Mouse (Mus musculus) embryo, embryonic 10.5 days (tissue): Measurements from ENCODE around the gene Aagab.

Experiments used
- DNase-seq: peaks from one replicate; pipeline ENCODE4 v3.0.0-alpha.2; 2015; ENCODE audit warnings: low spot score

The Aagab gene

GRCm38 (mm10) chr9:63647581-63648519 lies 45.4 kb downstream of the Aagab start:
- DNase-seq = no peak

- no peak for DNase-seq
These were observed 46.1 kb downstream of the Aagab start for GRCm38 (mm10) chr9:63648520-63648918.

DNA sequence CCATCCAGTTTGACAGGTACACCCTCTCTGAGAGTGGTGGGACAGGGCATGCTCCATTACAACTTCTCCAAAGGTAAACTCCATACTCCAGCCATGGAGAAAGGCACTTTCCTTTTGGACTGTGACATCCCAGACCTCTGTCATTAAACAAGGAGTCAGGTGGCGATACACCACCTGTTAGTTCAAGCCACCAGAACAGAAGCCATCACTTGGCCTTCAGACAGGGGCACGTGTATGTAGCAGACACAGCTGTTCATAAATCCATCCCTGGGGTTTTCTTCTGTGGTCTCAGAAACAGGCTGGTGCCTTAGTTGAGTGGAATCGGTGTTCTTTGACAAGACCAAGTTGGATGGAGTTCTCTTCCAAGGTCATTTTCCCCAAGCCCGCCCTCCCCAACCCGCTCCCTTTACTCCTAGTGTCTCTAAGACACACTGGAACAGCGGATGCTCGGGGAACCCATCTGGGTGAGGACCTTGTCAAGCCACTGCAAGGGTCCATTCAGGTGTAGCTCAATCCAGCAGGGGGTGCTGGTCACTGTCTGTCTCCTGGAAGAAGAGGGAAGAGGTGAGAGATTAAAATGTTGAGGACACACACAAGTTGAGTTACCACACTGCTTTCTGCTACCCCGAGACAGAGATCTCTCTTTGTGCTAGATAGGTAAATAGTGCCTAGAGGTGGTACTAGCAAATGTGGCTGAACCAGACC lies 47.5 kb downstream of the Aagab start:
- DNase-seq = peak; percentile 31

- DNase-seq = no peak
These were observed 48.4 kb downstream of the Aagab start for GRCm38 (mm10) chr9:63650905-63651304.

DNA sequence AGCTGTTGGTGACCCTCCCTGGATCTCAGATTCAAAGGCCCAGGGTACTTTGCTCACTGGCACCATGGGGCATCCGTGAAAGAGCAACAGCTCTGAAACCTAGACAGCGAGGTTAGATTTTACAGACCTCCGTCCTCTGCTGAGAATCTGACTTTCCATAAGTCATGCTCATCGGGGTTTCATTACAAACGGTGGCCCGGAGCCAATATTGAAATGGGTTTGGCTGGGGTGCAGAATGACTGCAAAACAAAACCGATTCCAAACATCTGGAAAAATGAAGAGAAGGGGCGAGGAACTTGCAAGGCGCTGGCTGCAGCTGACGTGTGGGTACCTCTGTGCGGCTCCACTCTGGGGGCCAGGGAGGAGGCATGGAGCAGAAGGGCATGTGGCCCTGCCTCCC lies 49.1 kb downstream of the Aagab start:
- no peak for DNase-seq

DNA sequence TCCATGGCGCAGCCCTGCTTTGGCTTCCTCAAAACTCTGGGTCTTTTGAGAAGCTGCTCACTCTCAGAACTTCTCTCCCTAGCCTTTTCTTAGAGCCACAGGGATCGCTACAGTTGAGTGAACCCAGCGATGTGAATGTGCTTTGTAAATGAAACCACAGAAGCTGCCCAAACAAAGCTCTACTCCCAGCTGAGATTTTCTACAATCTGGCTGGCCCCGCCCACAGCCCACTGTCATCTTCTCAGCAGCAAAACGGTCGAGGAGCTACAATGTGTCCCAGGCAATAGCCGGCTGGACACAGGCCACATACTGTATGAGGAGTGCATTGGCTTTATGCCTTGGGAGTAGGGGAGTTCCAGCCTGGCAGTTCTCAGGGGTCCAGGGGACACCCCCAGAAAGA lies 51.2 kb downstream of the Aagab start:
- DNase-seq = peak; percentile 35

DNA sequence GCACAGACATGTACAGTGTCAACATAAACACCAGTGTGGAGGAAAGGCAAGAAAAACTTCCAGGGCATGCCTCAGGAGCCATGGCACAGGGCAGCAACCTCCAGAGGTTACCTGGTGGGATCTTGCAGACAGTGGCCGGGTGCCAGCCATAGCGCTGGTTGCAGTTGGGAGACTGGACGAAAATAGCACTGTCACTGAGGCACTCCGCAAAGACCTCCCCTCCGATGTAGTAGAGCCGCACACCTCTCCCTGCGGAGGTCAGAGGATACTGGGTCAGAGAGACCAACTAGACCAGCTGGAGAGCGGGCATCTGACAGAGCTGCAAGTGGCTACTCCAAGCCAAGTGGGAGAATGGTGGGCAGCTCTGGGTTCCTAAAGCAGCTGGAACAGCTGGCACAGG lies 52.1 kb downstream of the Aagab start:
- no peak for DNase-seq

DNA sequence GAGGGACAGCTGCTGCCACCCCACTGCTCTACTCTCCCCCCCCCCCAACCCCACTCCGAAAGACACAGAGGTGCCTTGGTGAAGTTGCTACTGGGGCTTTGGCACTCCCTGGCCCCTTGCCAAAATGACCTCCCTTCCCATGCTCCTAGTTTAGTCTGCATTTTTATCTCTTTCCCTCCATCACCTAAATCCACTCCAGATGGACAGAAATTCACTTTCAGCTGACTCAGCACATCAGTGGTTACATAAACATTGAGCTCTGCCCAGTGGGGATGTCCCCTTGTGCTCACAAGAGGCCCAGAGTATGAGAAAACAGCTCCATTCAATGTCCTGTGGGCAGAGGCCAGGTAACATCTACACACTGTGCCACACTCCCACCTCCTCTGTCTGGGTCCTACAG lies 52.6 kb downstream of the Aagab start:
- peak; percentile 35 for DNase-seq

- DNase-seq = no peak
These were observed 54.7 kb downstream of the Aagab start for GRCm38 (mm10) chr9:63657167-63657566.

- no peak for DNase-seq
These were observed 56.0 kb downstream of the Aagab start for GRCm38 (mm10) chr9:63658436-63658835.

DNA sequence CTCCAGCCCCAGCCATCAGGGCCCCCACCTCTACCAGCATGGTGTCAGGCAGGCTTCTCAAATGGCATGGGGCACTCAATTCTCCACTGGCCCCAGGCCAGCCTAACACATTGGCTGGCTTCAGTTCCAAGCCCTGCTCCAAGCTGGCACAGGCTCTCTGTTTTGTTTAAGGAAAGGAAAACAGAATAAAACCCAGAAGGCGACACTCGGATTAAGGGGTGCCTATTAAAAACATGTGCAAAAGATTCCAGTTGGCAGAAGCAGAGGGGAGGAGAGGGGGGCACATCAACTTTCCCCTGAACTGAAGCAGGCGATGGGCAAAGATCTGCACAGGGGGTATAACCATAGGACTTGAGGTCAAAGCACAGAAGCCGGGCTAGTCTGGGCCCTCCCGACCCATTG lies 56.5 kb downstream of the Aagab start:
- DNase-seq = no peak

GRCm38 (mm10) chr9:63660061-63660460 lies 57.6 kb downstream of the Aagab start:
- no peak for DNase-seq

DNA sequence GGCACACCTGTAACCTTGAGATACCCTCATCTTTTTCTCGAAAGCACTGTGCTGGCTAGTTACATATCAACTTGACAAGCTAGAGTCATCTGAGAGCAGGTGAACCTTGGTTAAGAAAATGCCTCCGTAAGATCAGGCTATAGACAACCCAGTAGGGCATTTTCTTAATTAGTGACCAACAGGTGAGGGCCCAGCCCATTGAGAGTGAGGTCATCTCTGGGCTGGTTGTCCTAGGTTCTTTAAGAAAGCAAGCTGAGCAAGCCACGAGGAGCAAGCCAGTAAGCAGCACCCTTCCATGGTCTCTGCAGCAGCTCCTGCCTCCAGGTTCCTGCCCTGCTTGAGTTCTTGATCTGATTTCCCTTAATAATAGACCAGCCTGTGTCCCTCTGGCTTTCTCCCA lies 58.2 kb downstream of the Aagab start:
- DNase-seq = no peak

DNA sequence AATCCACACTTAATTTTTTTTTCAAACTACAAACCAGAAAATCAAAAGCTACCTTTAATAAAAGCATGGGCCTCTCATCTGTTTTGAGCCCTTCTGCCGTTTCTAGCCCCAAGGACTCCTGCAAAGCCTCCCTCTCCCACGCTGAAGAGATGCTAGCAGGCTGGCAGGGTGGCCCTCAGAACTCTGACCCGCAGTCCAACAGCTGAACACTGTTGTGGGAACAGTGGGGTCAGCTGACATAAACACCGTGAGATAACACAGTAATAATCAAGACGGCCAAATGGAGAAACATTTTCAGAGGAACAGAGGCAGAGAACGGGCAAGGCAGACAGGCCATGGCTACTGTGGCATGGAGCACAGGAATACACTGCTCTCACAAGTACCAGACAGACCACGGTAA lies 60.3 kb downstream of the Aagab start:
- DNase-seq = no peak

GRCm38 (mm10) chr9:63663222-63663621 lies 60.8 kb downstream of the Aagab start:
- peak; percentile 36 for DNase-seq

DNA sequence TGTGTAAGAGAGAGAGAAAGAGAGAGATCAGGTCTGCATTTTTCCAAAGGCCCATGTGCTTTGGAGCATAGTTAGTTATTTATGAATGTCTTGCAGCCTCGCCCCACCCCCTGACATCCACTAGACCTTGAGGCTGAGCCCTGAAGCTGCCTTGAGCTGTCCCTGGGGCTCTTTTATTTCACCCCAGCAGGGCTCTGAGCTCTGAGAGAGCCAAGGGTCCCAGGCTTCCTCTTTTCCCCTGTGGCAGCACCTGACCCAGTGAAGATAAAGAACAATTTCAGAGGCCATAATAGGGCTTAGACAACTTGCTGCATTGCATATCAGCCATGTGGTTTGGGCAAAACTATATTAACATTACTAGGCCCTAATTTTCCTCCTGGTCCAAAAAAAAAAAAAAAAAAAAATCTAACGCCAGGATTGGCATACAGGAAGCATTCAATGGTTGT lies 61.9 kb downstream of the Aagab start:
- DNase-seq = no peak

DNA sequence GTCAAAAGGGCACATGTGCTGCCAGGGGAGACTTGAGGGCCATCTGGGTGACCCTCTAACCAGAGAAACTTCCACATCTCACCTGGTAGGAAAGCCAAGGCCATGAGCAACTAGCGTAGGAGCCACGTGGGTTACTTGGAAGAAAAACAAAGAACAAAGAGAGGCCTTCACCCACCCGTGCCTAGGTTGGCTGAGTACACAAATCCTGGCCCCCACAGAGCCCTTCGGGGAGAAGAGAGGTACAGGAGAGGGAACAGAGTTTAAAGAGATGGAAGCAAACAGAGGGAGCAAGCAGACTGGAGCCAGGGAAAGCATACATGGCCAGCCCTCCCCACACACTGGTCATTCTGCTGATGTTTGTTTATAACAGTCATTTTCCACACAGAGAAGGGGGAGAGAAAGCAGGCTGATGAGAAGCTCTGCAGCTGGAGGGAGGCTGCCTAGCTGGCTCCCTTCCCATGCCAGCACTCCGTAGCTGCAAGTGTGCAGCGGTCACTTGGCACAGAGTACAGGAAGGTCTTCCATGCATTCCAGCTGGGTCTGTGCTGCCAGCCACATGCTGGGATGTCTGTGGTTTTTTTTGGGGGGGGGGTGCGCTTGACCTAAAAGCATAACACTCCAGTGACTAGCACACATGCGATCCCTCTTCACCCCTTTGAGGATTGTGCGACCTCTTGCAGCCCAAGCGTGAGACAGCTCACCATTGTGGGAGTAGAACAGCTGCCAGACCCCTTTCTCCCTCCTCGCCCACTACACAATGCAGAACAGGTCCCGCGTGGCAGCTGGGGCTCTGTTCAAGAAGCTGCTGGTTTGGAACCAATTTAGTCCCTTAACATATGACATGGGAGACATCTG lies 62.6 kb downstream of the Aagab start:
- DNase-seq = peak; percentile 42

DNA sequence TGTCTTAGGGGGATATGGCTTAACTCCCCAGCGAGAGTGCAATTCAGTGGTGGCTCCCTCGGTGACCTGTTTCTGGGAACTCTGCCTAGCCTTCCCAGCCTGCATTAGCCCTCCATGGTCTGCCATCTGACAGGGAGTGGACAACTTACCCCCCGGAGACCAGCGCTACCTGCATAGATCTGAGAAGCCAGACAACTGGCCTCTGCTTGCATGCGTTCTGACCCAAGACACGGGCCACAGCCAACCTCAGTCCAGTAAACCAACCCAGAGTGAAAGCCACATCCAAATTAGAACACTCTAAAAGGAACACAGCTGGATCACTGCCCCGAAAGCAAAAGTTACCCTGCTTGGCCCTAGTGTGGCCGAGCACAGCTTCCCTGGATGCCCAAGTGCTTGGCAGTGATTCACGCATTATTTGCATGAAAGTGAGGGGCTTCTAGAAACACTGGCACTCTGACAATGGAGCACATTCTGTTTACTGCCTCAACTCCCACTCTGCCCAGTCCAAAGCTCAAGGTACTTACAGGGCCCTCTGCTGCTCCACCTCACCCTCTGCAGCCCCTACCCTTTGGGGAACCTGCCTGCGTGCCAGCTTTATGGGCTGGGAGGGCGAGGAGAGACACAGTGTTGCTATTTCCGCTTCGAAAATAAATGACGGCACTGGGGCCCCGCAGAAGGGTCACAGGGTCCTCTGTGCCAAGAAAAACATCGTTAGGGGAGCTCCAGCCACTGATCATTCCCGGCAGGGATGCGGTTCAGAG lies 64.3 kb downstream of the Aagab start:
- no peak for DNase-seq

- no peak for DNase-seq
These were observed 64.9 kb downstream of the Aagab start for GRCm38 (mm10) chr9:63667373-63667724.

DNA sequence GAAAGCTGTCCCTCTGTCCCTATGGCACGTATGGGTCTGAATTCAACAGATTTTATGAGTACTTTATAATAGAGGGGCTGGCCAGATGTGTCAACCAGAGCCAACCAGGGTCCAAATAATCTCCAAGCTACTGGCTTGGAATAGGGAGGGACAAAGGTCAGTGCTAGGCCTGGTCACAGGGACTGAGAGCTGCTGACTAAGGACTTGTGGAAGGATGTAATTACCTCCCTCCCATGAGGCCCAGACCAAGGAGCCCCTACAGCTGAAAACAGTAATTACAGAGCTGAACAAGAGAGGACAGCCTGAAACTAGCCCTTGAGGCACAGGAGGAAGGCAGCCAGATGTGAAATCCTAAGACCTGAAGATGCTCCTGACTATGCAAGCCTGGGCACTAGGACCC lies 66.2 kb downstream of the Aagab start:
- DNase-seq = peak; percentile 37

DNA sequence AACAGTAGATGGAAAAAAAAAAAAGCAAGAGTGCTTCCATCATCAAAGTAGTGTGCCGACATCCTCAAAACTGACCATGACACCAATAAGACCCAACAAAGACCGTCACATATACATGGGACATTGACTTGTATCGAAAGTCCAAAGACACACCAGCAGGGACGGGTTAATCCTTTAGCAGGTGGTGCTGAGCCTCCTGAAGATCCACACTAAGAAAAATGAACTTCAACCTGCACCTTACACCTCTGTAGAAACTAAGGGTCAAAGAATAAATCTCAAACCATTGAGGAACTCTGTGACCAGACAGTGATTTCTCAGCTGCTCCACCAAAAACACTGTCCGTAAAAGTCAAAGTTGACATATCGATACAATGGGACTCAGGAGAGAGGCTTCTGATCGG lies 67.4 kb downstream of the Aagab start:
- DNase-seq = no peak
